Mouse (Mus musculus): ENCODE data around the gene Slc52a3.
A peak's percentile ranks its signal among the peaks of the same experiment; 100 is the strongest.

Slc52a3 gene

DNA sequence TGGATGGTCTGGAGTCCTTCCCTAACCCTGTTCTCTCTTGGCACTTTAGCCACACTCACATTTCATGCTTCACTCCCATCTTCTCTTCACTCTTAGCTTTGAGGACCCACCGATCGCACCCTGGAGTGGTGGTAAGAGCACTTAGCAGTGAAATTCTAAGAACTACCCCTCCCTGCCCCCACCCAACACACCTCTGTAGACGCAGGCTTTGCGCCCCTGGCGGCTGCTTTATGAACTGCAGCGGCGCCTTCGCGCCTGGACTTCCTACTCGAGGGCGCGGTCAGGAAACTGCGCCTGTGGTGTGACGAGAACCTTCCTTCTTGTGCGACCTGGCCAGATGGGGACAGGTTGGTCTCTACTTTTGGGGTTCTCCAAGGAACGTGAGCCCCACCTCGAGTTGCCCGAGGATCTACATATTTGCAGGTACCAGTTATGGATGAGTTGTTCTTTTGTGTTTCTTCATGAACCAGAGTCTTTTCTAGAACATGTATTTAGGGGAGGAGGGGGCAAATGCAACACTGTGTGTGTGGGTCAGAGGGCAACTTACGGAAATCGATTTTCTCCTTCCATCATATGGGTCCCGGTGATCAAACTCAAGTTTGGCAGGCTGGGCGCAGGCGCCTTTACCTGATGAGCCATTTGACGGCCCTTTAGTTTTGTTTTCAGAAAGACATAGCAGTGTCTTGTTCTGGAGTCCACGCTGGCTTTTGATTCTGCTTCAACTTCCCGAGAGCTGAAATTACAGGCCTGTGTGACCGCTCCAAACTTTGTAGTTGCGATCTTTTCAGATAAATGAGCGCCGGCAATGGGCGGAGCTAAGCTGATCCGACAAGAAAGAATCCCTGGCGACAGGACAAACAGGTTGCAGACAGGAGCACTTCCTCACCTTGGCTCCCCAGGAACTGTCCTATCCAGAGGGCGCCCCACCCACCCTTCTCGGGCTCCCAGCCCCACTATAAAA, at the start of gene Slc52a3:
Gene Slc52a3, plus strand, starts transcription at position 283 of the 961 bp plus-strand sequence.
- DNase-seq (ENCODE audit: low spot score), result peak; percentile 79

- DNase-seq (ENCODE audit: low spot score), result no peak
These were observed 48.7 kb upstream of the Slc52a3 start for GRCm38 (mm10) chr2:151947617-151948016.

- DNase-seq (ENCODE audit: low spot score), result no peak
These were observed 48.0 kb upstream of the Slc52a3 start for GRCm38 (mm10) chr2:151948311-151948710.

DNA sequence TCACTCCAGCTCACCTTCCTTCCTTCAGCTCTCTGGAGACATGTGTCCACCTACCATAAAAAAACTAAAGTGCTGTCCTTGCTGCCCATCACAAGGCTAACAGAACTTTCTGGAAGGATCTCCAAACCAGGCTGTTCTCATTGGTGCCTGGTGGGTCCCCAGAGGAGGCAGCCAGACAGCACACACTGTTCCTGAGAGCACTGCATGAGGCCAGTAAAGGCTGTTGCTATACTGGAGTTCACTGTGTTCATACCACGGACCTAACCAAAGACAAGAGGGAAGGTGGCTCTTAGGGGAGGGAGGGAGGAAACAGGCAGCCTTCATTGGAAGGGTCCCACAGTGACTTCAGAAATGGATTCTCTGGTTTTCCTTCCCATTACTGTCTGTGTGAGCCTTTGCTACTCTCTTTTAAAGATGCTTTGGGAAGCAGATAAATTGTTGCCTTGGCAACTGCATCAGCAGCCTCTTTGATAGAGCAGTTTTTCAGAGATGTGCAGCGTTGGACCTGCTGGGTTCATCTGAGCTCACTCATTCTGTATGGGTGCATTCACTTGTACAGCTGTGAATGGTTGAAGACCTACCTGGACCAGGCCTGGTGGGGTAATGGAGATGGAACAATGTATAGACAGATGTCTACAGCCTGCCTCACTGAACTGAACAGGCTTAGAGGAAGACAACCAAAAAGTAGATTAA, 47.1 kb upstream of the Slc52a3 start:
- no peak for DNase-seq (ENCODE audit: low spot score)

DNA sequence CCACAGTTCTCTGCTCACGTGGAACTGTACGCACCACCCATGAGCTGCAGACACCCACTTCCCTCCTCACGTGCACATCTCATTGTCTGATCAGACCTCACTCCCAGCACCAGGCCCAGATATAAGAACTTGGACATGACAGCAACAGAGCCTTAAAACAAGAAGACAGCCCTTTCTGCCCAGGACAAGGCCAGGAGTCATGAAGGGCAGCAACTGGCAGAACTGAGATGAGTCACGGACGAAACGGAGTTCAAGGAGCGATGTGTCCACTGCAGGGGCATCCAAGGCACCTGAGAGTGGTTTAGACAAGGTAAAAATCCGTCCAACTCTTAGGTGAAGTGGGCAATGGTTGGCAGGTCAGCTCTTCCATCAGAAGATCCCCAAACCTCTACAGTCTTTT, 42.6 kb upstream of the Slc52a3 start:
- DNase-seq (ENCODE audit: low spot score), result no peak

- DNase-seq (ENCODE audit: low spot score), result no peak
These were observed 39.7 kb upstream of the Slc52a3 start for GRCm38 (mm10) chr2:151956500-151957137.

GRCm38 (mm10) chr2:151959274-151959673, 37.0 kb upstream of the Slc52a3 start:
- DNase-seq (ENCODE audit: low spot score), result no peak

- DNase-seq (ENCODE audit: low spot score), result no peak
These were observed 34.8 kb upstream of the Slc52a3 start for GRCm38 (mm10) chr2:151961284-151962196.

DNA sequence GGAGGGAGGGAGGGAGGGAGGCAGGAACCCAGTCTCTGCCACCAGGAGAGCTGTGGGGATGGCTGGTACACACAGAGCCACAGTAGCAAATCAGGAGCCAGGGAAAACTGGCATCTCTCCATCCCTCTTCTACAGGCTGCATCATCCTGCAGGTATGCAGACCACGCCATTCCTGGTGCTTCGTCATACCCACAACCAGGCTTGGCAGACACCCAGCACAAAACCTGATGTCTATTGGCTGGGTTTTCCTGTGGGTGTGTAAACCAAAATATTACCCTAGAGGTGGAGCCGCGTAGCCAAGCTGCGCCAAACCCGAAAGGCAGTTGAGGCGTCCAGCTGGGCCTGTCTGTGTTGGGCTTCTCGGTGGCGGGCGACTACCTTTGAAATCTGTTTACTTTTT, 33.8 kb upstream of the Slc52a3 start:
- peak; percentile 41 for DNase-seq (ENCODE audit: low spot score)

- DNase-seq (ENCODE audit: low spot score), result no peak
These were observed 33.0 kb upstream of the Slc52a3 start for GRCm38 (mm10) chr2:151963319-151963718.

DNA sequence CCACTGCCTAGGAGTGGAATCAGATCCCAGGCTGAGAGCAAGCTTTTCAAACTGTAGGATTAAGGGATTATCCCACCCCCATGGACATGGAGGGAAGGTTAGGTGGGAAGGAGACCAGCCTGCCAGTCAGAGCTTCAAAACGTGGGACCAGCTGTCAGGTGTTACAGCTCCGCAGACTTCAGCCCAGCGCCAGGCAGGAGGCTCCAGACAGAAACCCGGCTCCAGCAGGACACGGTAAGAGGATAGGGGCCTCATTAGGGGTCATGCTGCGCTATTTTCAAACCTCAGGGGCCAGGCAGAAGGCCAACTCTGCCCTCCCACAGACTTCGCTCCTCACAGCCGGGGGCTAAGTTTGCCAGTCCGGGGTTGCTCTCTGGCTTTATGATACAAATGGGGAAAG, 32.3 kb upstream of the Slc52a3 start:
- DNase-seq (ENCODE audit: low spot score), result no peak

DNA sequence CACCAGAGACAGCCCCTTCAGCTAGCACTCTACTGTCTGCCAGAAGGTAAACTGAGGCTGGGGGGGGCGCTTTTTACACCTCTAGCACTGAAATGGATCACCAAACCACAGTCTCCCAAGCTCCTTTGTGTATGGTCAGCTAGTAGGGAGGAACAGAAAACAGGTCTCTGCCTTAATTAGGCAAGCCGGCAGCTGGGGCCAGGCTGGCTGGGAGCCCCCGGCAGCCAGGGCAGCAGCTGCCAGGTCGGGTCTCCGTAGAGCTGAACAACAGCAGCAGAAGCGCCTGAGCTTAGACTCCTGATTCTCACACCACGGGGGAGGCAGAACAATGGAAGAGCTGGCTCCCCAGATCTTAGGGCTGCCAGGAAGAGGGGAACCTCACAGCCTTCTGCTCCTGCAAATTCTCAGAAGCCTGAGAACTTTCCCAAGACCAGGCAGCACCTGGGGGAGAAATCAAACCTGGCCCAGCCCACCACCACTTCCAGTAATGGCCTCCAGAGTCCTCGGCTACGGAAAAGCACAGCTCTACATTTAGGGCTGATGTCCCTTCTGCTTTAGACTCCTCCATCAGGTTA, 29.0 kb upstream of the Slc52a3 start:
- no peak for DNase-seq (ENCODE audit: low spot score)

GRCm38 (mm10) chr2:151967792-151968191, 28.5 kb upstream of the Slc52a3 start:
- DNase-seq (ENCODE audit: low spot score), result no peak

DNA sequence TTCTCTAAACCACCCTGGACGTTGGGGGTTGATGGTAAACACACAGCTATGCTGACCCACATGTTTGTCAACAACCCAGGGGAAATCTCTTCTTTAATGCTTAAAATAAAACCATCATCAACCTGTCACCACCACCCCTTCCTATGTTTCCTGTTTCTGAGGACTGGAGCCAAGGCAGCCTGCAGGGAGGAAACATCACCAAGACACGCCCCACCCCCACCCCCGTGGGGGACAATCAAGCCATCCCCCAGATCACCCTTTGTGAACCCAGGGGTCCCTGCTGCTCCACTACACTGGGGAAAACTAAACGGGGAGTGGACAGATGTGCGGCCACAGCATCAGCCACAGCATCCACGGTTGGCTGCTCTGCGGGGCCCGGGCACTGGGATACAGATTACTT, 27.9 kb upstream of the Slc52a3 start:
- DNase-seq (ENCODE audit: low spot score), result no peak

GRCm38 (mm10) chr2:151968986-151969385, 27.3 kb upstream of the Slc52a3 start:
- DNase-seq (ENCODE audit: low spot score), result no peak

DNA sequence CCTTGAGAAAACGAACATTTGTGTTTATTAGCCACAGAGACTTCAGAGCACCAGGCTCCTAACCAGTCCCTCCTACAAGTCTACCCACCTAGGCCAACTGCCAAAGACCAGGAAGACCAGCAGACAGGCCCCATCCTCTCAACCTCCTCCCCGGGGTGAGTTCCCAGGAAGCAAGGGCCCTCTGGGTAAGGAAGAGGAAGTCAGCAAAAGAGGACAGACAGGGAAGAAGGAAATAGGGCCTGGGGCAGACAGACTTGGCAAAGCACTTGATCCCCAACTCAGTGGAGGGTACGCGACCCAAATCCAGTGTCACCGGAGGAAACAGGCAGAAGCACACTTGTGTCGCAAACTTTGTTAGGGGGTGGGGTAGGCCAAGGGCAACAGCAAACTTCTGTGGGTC, 26.9 kb upstream of the Slc52a3 start:
- DNase-seq (ENCODE audit: low spot score), result no peak

DNA sequence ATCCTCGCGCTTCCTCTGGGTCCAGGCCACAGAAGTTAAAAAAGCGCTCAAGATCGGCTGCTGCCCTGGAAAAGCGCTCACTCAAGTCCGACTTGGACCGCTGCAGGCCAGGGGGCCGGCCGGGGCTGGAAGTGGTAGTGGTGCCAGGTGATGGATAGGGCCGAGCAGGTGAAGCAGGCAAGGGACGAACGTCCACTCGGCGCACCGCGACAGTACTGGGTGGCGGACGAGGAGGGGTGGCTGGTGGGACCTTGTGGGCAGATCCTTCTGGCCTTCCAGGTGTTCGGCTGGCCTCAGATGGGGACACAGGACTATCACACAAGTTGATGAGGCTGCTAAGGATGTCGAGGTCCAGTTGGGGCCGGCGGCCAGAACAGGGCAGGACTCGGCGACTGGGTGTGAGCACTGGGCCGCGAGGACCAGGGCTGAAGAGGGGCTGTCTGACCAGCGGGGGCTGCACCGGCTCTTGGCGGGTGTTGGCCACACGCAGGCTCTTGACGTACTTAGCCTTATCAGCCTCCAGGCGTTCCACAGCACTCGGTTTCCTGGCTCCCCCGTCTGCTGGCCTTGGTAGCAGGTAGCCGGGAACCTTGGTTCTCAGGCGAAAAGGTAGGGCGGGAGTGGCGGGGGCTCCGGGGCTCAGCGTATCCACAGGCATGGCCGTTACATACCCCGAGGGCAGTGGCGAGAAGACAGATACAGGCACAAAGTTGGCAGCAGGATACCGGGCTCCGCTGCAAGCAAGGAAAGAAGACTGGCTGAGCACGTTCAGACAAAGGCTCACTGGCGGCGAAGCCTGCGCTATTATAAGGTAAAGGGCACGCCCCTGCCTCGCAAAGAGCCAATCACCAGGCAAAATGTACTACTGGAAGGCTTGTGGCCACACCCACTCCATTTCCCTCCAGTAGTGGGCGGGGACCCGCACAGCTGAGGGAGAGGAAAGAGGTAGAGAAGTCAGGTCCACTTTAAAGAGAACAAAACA, 25.8 kb upstream of the Slc52a3 start:
- DNase-seq (ENCODE audit: low spot score), result peak; percentile 59

DNA sequence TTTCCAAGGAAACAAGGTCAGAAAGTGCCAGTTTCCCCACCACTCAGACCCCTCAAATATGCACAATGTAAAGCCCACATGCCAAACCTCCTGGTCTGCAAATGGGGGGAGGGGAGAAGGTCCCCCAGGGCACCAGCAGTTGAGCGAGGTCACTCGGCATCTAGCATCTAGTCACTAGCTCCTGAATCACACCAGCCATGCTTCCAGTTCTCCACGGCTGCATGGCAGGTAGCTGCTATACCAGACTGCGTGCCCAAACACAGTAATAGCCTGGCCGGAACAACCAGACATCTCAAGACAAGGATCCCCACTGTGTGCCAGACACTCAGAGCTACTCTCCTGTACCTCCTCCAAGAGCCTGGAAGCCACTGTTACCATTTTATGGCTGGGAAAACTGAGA, 24.6 kb upstream of the Slc52a3 start:
- no peak for DNase-seq (ENCODE audit: low spot score)

- no peak for DNase-seq (ENCODE audit: low spot score)
These were observed 23.3 kb upstream of the Slc52a3 start for GRCm38 (mm10) chr2:151972880-151973594.

Data from urinary bladder, postnatal 10 days (tissue).